Mouse (Mus musculus): Measurements from ENCODE around the gene Hes1. TPM values are rescaled to one million over a fixed set of nuclear protein-coding genes. Genes with fewer than 3 reads are reported as not detected.

Gene Hes1
- polyA plus RNA-seq, 1 experiment from 2014 or later = 8.4 TPM

- no peak overlapping the region for H3K9ac ChIP-seq (ENCODE audit: low read depth, low read length)
- no peaks in the 10 kb centered on the region for H3K4me1 ChIP-seq (ENCODE audit: control insufficient read depth, insufficient read depth, low read depth, low read length)
- WGBS = 89% methylated on average over 4 of the region's 4 CpGs
- no peak for ATAC-seq
- H3K27ac ChIP-seq (ENCODE audit: low read depth, low read length) = no peak overlapping the region
- no peaks in the 10 kb centered on the region for H3K36me3 ChIP-seq (ENCODE audit: control insufficient read depth, insufficient read depth, low read length)
- peaks cover 5% of the 10 kb centered on the region; the same call in 1 of the 2 replicates for H3K27me3 ChIP-seq (replicated peaks; ENCODE audit: control insufficient read depth, insufficient read depth, low read length)
- H3K9me3 ChIP-seq (ENCODE audit: control insufficient read depth, low read length) = no peaks in the 10 kb centered on the region
- no peak overlapping the region for H3K4me2 ChIP-seq (ENCODE audit: low read length)
- no peak overlapping the region for H3K4me3 ChIP-seq (ENCODE audit: low read length)
These were observed 17.8 kb downstream of the Hes1 start for GRCm38 (mm10) chr16:30081980-30082379.

- peaks cover 5% of the 10 kb centered on the region; the same call in 1 of the 2 replicates for H3K27me3 ChIP-seq (replicated peaks; ENCODE audit: control insufficient read depth, insufficient read depth, low read length)
- H3K4me3 ChIP-seq (ENCODE audit: low read length) = no peak overlapping the region
- no peak for ATAC-seq
These were observed 18.8 kb downstream of the Hes1 start for GRCm38 (mm10) chr16:30082965-30083364.

GRCm38 (mm10) chr16:30083536-30083935 lies 19.4 kb downstream of the Hes1 start:
- H3K27ac ChIP-seq (ENCODE audit: low read depth, low read length) = no peak overlapping the region
- H3K9ac ChIP-seq (ENCODE audit: low read depth, low read length) = no peak overlapping the region
- no peaks in the 10 kb centered on the region for H3K36me3 ChIP-seq (ENCODE audit: control insufficient read depth, insufficient read depth, low read length)
- H3K27me3 ChIP-seq (replicated peaks; ENCODE audit: control insufficient read depth, insufficient read depth, low read length) = peaks cover 3% of the 10 kb centered on the region; the same call in 1 of the 2 replicates
- no peak for ATAC-seq
- no peak overlapping the region for H3K4me3 ChIP-seq (ENCODE audit: low read length)
- WGBS = 75% methylated on average over 3 of the region's 3 CpGs
- no peak overlapping the region for H3K4me2 ChIP-seq (ENCODE audit: low read length)
- no peaks in the 10 kb centered on the region for H3K4me1 ChIP-seq (ENCODE audit: control insufficient read depth, insufficient read depth, low read depth, low read length)
- no peaks in the 10 kb centered on the region for H3K9me3 ChIP-seq (ENCODE audit: control insufficient read depth, low read length)

More at GRCm38 (mm10) chr16:30082965-30083364, 18.8 kb downstream of the Hes1 start:
- Histone ChIP-seq H3K4me1 (ENCODE audit: control insufficient read depth, insufficient read depth, low read depth, low read length) (no peaks in the 10 kb centered on the region), H3K9me3 (ENCODE audit: control insufficient read depth, low read length) (no peaks in the 10 kb centered on the region), H3K4me2 (ENCODE audit: low read length) (no peak overlapping the region), H3K9ac (ENCODE audit: low read depth, low read length) (no peak overlapping the region), H3K36me3 (ENCODE audit: control insufficient read depth, insufficient read depth, low read length) (no peaks in the 10 kb centered on the region), H3K27ac (ENCODE audit: low read depth, low read length) (no peak overlapping the region)
- 95% methylated on average over 8 of the region's 8 CpGs for WGBS

GRCm38 (mm10) chr16:30088646-30089045 lies 24.5 kb downstream of the Hes1 start:
- WGBS = 82% methylated on average over 5 of the region's 5 CpGs
- Histone ChIP-seq H3K9ac (ENCODE audit: low read depth, low read length) (no peak overlapping the region), H3K27ac (ENCODE audit: low read depth, low read length) (no peak overlapping the region)

GRCm38 (mm10) chr16:30090200-30090865 lies 26.1 kb downstream of the Hes1 start:
- Histone ChIP-seq H3K4me2 (ENCODE audit: low read length) (no peak overlapping the region), H3K27me3 (replicated peaks; ENCODE audit: control insufficient read depth, insufficient read depth, low read length) (peaks cover 7% of the 10 kb centered on the region), H3K9me3 (ENCODE audit: control insufficient read depth, low read length) (no peaks in the 10 kb centered on the region), H3K4me3 (ENCODE audit: low read length) (no peak overlapping the region), H3K36me3 (ENCODE audit: control insufficient read depth, insufficient read depth, low read length) (no peaks in the 10 kb centered on the region), H3K4me1 (ENCODE audit: control insufficient read depth, insufficient read depth, low read depth, low read length) (no peaks in the 10 kb centered on the region), H3K9ac (ENCODE audit: low read depth, low read length) (no peak overlapping the region), H3K27ac (ENCODE audit: low read depth, low read length) (no peak overlapping the region)
- WGBS = 90% methylated on average over 9 of the region's 9 CpGs
- no peak for ATAC-seq

More at GRCm38 (mm10) chr16:30088646-30089045, 24.5 kb downstream of the Hes1 start:
- no peak overlapping the region for H3K4me3 ChIP-seq (ENCODE audit: low read length)
- H3K4me1 ChIP-seq (ENCODE audit: control insufficient read depth, insufficient read depth, low read depth, low read length) = no peaks in the 10 kb centered on the region
- no peak for ATAC-seq
- H3K9me3 ChIP-seq (ENCODE audit: control insufficient read depth, low read length) = no peaks in the 10 kb centered on the region
- H3K36me3 ChIP-seq (ENCODE audit: control insufficient read depth, insufficient read depth, low read length) = no peaks in the 10 kb centered on the region
- H3K4me2 ChIP-seq (ENCODE audit: low read length) = no peak overlapping the region
- peaks cover 7% of the 10 kb centered on the region for H3K27me3 ChIP-seq (replicated peaks; ENCODE audit: control insufficient read depth, insufficient read depth, low read length)

GRCm38 (mm10) chr16:30096050-30096449 lies 31.9 kb downstream of the Hes1 start:
- Histone ChIP-seq H3K9ac (ENCODE audit: low read depth, low read length) (no peak overlapping the region), H3K9me3 (ENCODE audit: control insufficient read depth, low read length) (no peaks in the 10 kb centered on the region), H3K27ac (ENCODE audit: low read depth, low read length) (no peak overlapping the region), H3K4me1 (ENCODE audit: control insufficient read depth, insufficient read depth, low read depth, low read length) (no peaks in the 10 kb centered on the region), H3K4me2 (ENCODE audit: low read length) (no peak overlapping the region), H3K36me3 (ENCODE audit: control insufficient read depth, insufficient read depth, low read length) (no peaks in the 10 kb centered on the region), H3K4me3 (ENCODE audit: low read length) (no peak overlapping the region), H3K27me3 (replicated peaks; ENCODE audit: control insufficient read depth, insufficient read depth, low read length) (peaks cover 2% of the 10 kb centered on the region; the same call in 1 of the 2 replicates)
- 80% methylated on average over 3 of the region's 3 CpGs for WGBS
- ATAC-seq = no peak

GRCm38 (mm10) chr16:30096475-30096874 lies 32.3 kb downstream of the Hes1 start:
- Histone ChIP-seq H3K27ac (ENCODE audit: low read depth, low read length) (no peak overlapping the region), H3K27me3 (replicated peaks; ENCODE audit: control insufficient read depth, insufficient read depth, low read length) (peaks cover 2% of the 10 kb centered on the region; the same call in 1 of the 2 replicates), H3K9me3 (ENCODE audit: control insufficient read depth, low read length) (no peaks in the 10 kb centered on the region), H3K36me3 (ENCODE audit: control insufficient read depth, insufficient read depth, low read length) (no peaks in the 10 kb centered on the region), H3K4me1 (ENCODE audit: control insufficient read depth, insufficient read depth, low read depth, low read length) (no peaks in the 10 kb centered on the region), H3K9ac (ENCODE audit: low read depth, low read length) (no peak overlapping the region), H3K4me3 (ENCODE audit: low read length) (no peak overlapping the region), H3K4me2 (ENCODE audit: low read length) (no peak overlapping the region)
- ATAC-seq = no peak
- WGBS = 51% methylated on average over 7 of the region's 7 CpGs

- H3K9me3 ChIP-seq (ENCODE audit: control insufficient read depth, low read length) = no peaks in the 10 kb centered on the region
- no peak overlapping the region for H3K27ac ChIP-seq (ENCODE audit: low read depth, low read length)
- WGBS = 58% methylated on average over 5 of the region's 5 CpGs
- no peak overlapping the region for H3K4me2 ChIP-seq (ENCODE audit: low read length)
- H3K9ac ChIP-seq (ENCODE audit: low read depth, low read length) = no peak overlapping the region
- no peaks in the 10 kb centered on the region for H3K36me3 ChIP-seq (ENCODE audit: control insufficient read depth, insufficient read depth, low read length)
- no peak overlapping the region for H3K4me3 ChIP-seq (ENCODE audit: low read length)
- 0 out of 2 replicates have a peak, but pooled peaks cover 2% of the 10 kb centered on the region for H3K27me3 ChIP-seq (replicated peaks; ENCODE audit: control insufficient read depth, insufficient read depth, low read length)
- no peaks in the 10 kb centered on the region; the same call in 1 of the 2 replicates for H3K4me1 ChIP-seq (ENCODE audit: control insufficient read depth, insufficient read depth, low read depth, low read length)
- no peak for ATAC-seq
These were observed 34.9 kb downstream of the Hes1 start for GRCm38 (mm10) chr16:30099124-30099523.

GRCm38 (mm10) chr16:30102149-30102915 lies 38.1 kb downstream of the Hes1 start:
- no peak overlapping the region for H3K9ac ChIP-seq (ENCODE audit: low read depth, low read length)
- H3K36me3 ChIP-seq (ENCODE audit: control insufficient read depth, insufficient read depth, low read length) = no peaks in the 10 kb centered on the region
- no peak overlapping the region for H3K4me2 ChIP-seq (ENCODE audit: low read length)
- 20% methylated on average over 10 of the region's 10 CpGs for WGBS
- no peak for ATAC-seq
- H3K27ac ChIP-seq (ENCODE audit: low read depth, low read length) = no peak overlapping the region
- H3K9me3 ChIP-seq (ENCODE audit: control insufficient read depth, low read length) = no peaks in the 10 kb centered on the region
- H3K27me3 ChIP-seq (replicated peaks; ENCODE audit: control insufficient read depth, insufficient read depth, low read length) = no peaks in the 10 kb centered on the region
- H3K4me1 ChIP-seq (ENCODE audit: control insufficient read depth, insufficient read depth, low read depth, low read length) = no peaks in the 10 kb centered on the region; the same call in 1 of the 2 replicates
- no peak overlapping the region for H3K4me3 ChIP-seq (ENCODE audit: low read length)

All from hindbrain, embryonic 16.5 days (tissue).